Mouse (Mus musculus): ENCODE data around the gene Thap3.

DNA sequence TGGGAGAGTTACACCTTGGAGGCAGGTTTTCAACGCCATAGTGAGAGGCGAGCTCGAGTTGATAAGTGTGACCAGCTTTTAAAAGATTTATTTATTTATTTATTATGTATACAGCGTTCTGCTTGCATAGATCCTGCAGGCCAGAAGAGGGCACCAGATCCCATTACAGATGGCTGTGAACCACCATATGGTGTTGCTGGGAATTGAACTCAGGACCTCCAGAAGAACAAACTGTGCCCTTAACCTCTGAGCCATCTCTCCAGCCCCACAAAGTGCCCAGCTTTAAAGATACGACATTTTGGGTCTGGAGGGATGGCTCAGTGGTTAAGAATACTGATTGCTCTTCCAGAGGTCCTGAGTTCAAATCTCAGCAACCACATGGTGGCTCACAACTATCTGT, 40.3 kb upstream of the Thap3 start:
- TF ChIP-seq CTCF (IDR thresholded peaks at IDR 0.05; ENCODE audit: insufficient read depth, low read depth, low read length) (no peak), POLR2A (IDR thresholded peaks at IDR 0.05; ENCODE audit: insufficient read depth, low read depth, low read length) (no peak)
